In genomic region chr2:156697261-156697660, GRCm38 (mm10) we compare ENCODE assay signal across 24 mouse cellular contexts.
DNase-seq lines count a peak whose midpoint lies in the region; ATAC-seq and TF ChIP-seq lines count a peak whose summit lies in the region.
"Had no signal": no experiment of that assay in that cellular context is flagged by ENCODE, and none has a peak within 500 bp of the region (broad histone marks: within the 10 kb centered on the region; RNA-seq: fewer than 3 reads in every experiment).

No protein-coding gene starts in this region.

- intact Hi-C loops in left cerebral cortex, adult 2 months (cut with DNase I), result no loop called here

- 78% methylated on average over 8 of the region's 8 CpGs for WGBS in forebrain, embryonic 10.5 days
- 79% methylated on average over 8 of the region's 8 CpGs for WGBS in forebrain, embryonic 11.5 days
- WGBS in forebrain, postnatal 0 days, result 44% methylated on average over 8 of the region's 8 CpGs
- 71% methylated on average over 8 of the region's 8 CpGs for WGBS in liver, embryonic 12.5 days (ENCODE audit: insufficient replicate concordance)

- DNase-seq in forebrain, embryonic 10.5 days (ENCODE audit: extremely low spot score, low spot score), result no peak
- no peak for DNase-seq in forebrain, embryonic 11.5 days (ENCODE audit: low spot score)
- DNase-seq in left cerebral cortex, adult 2 months (ENCODE audit: extremely low spot score in 1 of 2, low spot score in 2 of 2), result no peak
- DNase-seq in left cerebral cortex, adult 11 months (ENCODE audit: low spot score), result no peak
- peak; percentile 78 for DNase-seq in brain, adult 2 months (ENCODE audit: low read depth, low spot score)
- no peak for DNase-seq in forebrain, postnatal 0 days
- no peak for DNase-seq in adrenal gland, postnatal 10 days
- DNase-seq: cerebellum, adult 2 months; embryo, embryonic 11 days; gastrocnemius, postnatal 25 days; heart, postnatal 14 days; kidney, adult 2 months; liver, embryonic 13.5 days; lung, adult 2 months; lung, postnatal 14 days; thymus, adult 18-20 months; thymus, postnatal 4 days had no signal

- H3K4me3 ChIP-seq in forebrain, embryonic 10.5 days, result no peak overlapping the region
- H3K4me3 ChIP-seq in forebrain, embryonic 11.5 days (ENCODE audit: low read depth, low read length), result no peak overlapping the region
- no peak overlapping the region for H3K4me3 ChIP-seq in left cerebral cortex, adult 2 months
- no peak overlapping the region for H3K4me3 ChIP-seq in forebrain, postnatal 0 days (ENCODE audit: low read depth, low read length)
- H3K4me3 ChIP-seq in liver, embryonic 12.5 days, result no peak overlapping the region
- H3K4me3 ChIP-seq: embryonic facial prominence, embryonic 15.5 days; heart, embryonic 13.5 days; limb, embryonic 12.5 days; liver, embryonic 13.5 days; midbrain, embryonic 13.5 days had no signal

- H3K27ac ChIP-seq in forebrain, embryonic 10.5 days, result peak overlapping the region; percentile 51; the same call in 1 of the 2 replicates
- no peak overlapping the region for H3K27ac ChIP-seq in forebrain, embryonic 11.5 days (ENCODE audit: low read depth, low read length)
- H3K27ac ChIP-seq in left cerebral cortex, adult 2 months, result peak overlapping the region; percentile 36; the same call in 1 of the 2 replicates
- peak overlapping the region; percentile 54; the same call in 1 of the 2 replicates for H3K27ac ChIP-seq in forebrain, postnatal 0 days (ENCODE audit: low read depth, low read length)
- no peak overlapping the region for H3K27ac ChIP-seq in liver, embryonic 12.5 days
- H3K27ac ChIP-seq: embryonic facial prominence, embryonic 15.5 days; heart, embryonic 13.5 days; kidney, postnatal 0 days; limb, embryonic 12.5 days; liver, embryonic 13.5 days; midbrain, embryonic 13.5 days had no signal

- H3K9ac ChIP-seq in forebrain, embryonic 11.5 days (ENCODE audit: low read length), result no peak overlapping the region
- no peak overlapping the region for H3K9ac ChIP-seq in forebrain, postnatal 0 days
- no peak overlapping the region for H3K9ac ChIP-seq in liver, embryonic 12.5 days
- H3K9ac ChIP-seq: embryonic facial prominence, embryonic 15.5 days; heart, embryonic 13.5 days; limb, embryonic 12.5 days; liver, embryonic 13.5 days; midbrain, embryonic 13.5 days had no signal

- H3K4me2 ChIP-seq in forebrain, embryonic 11.5 days (ENCODE audit: low read depth, low read length, severe bottlenecking), result no peak overlapping the region
- no peak overlapping the region for H3K4me2 ChIP-seq in forebrain, postnatal 0 days (ENCODE audit: low read depth)
- no peak overlapping the region for H3K4me2 ChIP-seq in liver, embryonic 12.5 days
- H3K4me2 ChIP-seq: embryonic facial prominence, embryonic 15.5 days; heart, embryonic 13.5 days; limb, embryonic 12.5 days; liver, embryonic 13.5 days; midbrain, embryonic 13.5 days had no signal

- H3K9me3 ChIP-seq in forebrain, embryonic 10.5 days, result no peaks in the 10 kb centered on the region
- H3K9me3 ChIP-seq in forebrain, embryonic 11.5 days (ENCODE audit: control insufficient read depth, low read length), result no peaks in the 10 kb centered on the region
- H3K9me3 ChIP-seq in forebrain, postnatal 0 days (ENCODE audit: low read length), result no peaks in the 10 kb centered on the region
- no peaks in the 10 kb centered on the region for H3K9me3 ChIP-seq in liver, embryonic 12.5 days (replicated peaks)
- H3K9me3 ChIP-seq: embryonic facial prominence, embryonic 15.5 days; heart, embryonic 13.5 days; limb, embryonic 12.5 days; liver, embryonic 13.5 days; midbrain, embryonic 13.5 days had no signal

- H3K36me3 ChIP-seq in forebrain, embryonic 10.5 days (replicated peaks), result no peaks in the 10 kb centered on the region
- H3K36me3 ChIP-seq in forebrain, embryonic 11.5 days (ENCODE audit: control insufficient read depth, insufficient read depth, low read length), result no peaks in the 10 kb centered on the region
- no peaks in the 10 kb centered on the region; the same call in 1 of the 2 replicates for H3K36me3 ChIP-seq in forebrain, postnatal 0 days (ENCODE audit: insufficient read depth)
- no peaks in the 10 kb centered on the region for H3K36me3 ChIP-seq in liver, embryonic 12.5 days
- H3K36me3 ChIP-seq: embryonic facial prominence, embryonic 15.5 days; heart, embryonic 13.5 days; limb, embryonic 12.5 days; liver, embryonic 13.5 days; midbrain, embryonic 13.5 days had no signal

- no peak for TF ChIP-seq CTCF in left cerebral cortex, adult 2 months (IDR thresholded peaks at IDR 0.05)
- no peak for TF ChIP-seq CTCF in forebrain, postnatal 0 days (IDR thresholded peaks at IDR 0.05; ENCODE audit: low read depth)

- no peak for ATAC-seq in forebrain, embryonic 11.5 days (replicated peaks; ENCODE audit: low FRiP score)
- peak; percentile 45 for ATAC-seq in forebrain, postnatal 0 days
- no peak for ATAC-seq in liver, embryonic 12.5 days
- ATAC-seq: inflammation-experienced regulatory T-cells, adult 6 months; midbrain, embryonic 13.5 days had no signal

- H3K27me3 ChIP-seq in forebrain, embryonic 10.5 days (ENCODE audit: poor library complexity, severe bottlenecking), result no peaks in the 10 kb centered on the region
- H3K27me3 ChIP-seq in forebrain, embryonic 11.5 days (ENCODE audit: control insufficient read depth, insufficient read depth, low read length), result no peaks in the 10 kb centered on the region
- H3K27me3 ChIP-seq in forebrain, postnatal 0 days (ENCODE audit: insufficient read depth, low read length), result no peaks in the 10 kb centered on the region
- H3K27me3 ChIP-seq in liver, embryonic 12.5 days (replicated peaks), result peaks cover 55% of the 10 kb centered on the region
- H3K27me3 ChIP-seq: embryonic facial prominence, embryonic 15.5 days; midbrain, embryonic 13.5 days had no signal

- peaks cover 38% of the 10 kb centered on the region for H3K4me1 ChIP-seq in forebrain, embryonic 10.5 days
- 0 out of 2 replicates have a peak, but pooled peaks cover 4% of the 10 kb centered on the region for H3K4me1 ChIP-seq in forebrain, embryonic 11.5 days (replicated peaks; ENCODE audit: control insufficient read depth, insufficient read depth, low read length)
- H3K4me1 ChIP-seq in forebrain, postnatal 0 days (ENCODE audit: insufficient read depth), result no peaks in the 10 kb centered on the region; the same call in 1 of the 2 replicates
- H3K4me1 ChIP-seq in liver, embryonic 12.5 days, result no peaks in the 10 kb centered on the region
- H3K4me1 ChIP-seq: heart, embryonic 13.5 days; liver, embryonic 13.5 days had no signal

Comparison
In these comparisons a context has a peak if more than half of its experiments do, and no peak if none do; other contexts are left out.
1. H3K27ac ChIP-seq: peak in forebrain, embryonic 10.5 days (single experiment), left cerebral cortex, adult 2 months (single experiment) and forebrain, postnatal 0 days (single experiment); none in forebrain, embryonic 11.5 days (single experiment) and liver, embryonic 12.5 days (single experiment).